Mouse (Mus musculus) stomach, postnatal 0 days (tissue): ENCODE measurements around the gene Gpc3. TPM values are rescaled to one million over a fixed set of nuclear protein-coding genes. Genes with fewer than 3 reads are reported as not detected.

Source experiments
- ATAC-seq: fragments of 200-750 bp; cut with Nextera tagmentation; 2 replicates; pipeline ENCODE4 v1.8.0; 2017; ENCODE audit not compliant: low FRiP score, low TSS enrichment
- DNase-seq: peaks from one replicate; pipeline ENCODE4 v3.0.0-alpha.2; 2016; ENCODE audit warnings: low spot score
- H3K27ac ChIP-seq: fragments of 300-500 bp; sonication (generic); replicated peaks from 2 replicates; pipeline ENCODE4 v1.5.1; 2014; ENCODE audit warnings: mild to moderate bottlenecking, control low read depth
- H3K27me3 ChIP-seq: fragments of 300-500 bp; sonication (generic); 2 replicates; pipeline ENCODE4 v1.6.1; 2014; ENCODE audit warnings: low read length; ENCODE audit not compliant: control insufficient read depth, insufficient read depth
- H3K36me3 ChIP-seq: fragments of 300-500 bp; sonication (generic); 2 replicates; pipeline ENCODE4 v1.6.1; 2014; ENCODE audit warnings: low read length, mixed read lengths; ENCODE audit not compliant: control insufficient read depth, insufficient read depth
- H3K4me1 ChIP-seq: fragments of 300-500 bp; sonication (generic); replicated peaks from 2 replicates; pipeline ENCODE4 v1.6.1; 2014; ENCODE audit warnings: antibody characterized with exemption; ENCODE audit not compliant: control insufficient read depth, insufficient read depth
- H3K4me2 ChIP-seq: fragments of 300-500 bp; sonication (generic); replicated peaks from 2 replicates; pipeline ENCODE4 v1.6.1; 2014; ENCODE audit warnings: low read depth, mild to moderate bottlenecking, control low read depth, moderate library complexity
- H3K4me3 ChIP-seq: fragments of 300-500 bp; sonication (generic); 2 replicates; pipeline ENCODE4 v1.5.1; 2014; ENCODE audit warnings: low read depth, low read length, control low read depth
- H3K9ac ChIP-seq: fragments of 300-500 bp; sonication (generic); 2 replicates; pipeline ENCODE4 v1.6.1; 2014; ENCODE audit warnings: mild to moderate bottlenecking, low read length, control low read depth, mixed read lengths
- H3K9me3 ChIP-seq: fragments of 300-500 bp; sonication (generic); 2 replicates; pipeline ENCODE4 v1.6.1; 2016; ENCODE audit warnings: low read length; ENCODE audit not compliant: control insufficient read depth
- CTCF ChIP-seq: IDR thresholded peaks from 2 replicates; pipeline ENCODE4 v1.5.1; 2016; ENCODE audit warnings: antibody characterized with exemption, low read depth, mild to moderate bottlenecking, moderate library complexity
- EP300 ChIP-seq: optimal IDR thresholded peaks from 2 replicates; pipeline ENCODE3; 2016; ENCODE audit warnings: antibody characterized with exemption
- WGBS: fragments of 180-500 bp; shearing (Covaris S2); extraction: QIAGEN DNeasy Blood & Tissue Kit; methylation state at CpG from one replicate; pipeline ENCODE4 v1.1.7; 2014; 5-methylcytosine and 5-hydroxymethylcytosine counted together
- polyA plus RNA-seq: library from polyadenylated mRNA; unstranded; fragments of >200 nt; fragmentation: Nextera tagmentation; extraction: Ambion mirVana; gene quantifications from 2 replicates; pipeline ENCODE4 v1.2.1, GENCODE M21; 2015

The Gpc3 gene
- 238 and 253 TPM in 2 replicates for polyA plus RNA-seq

DNA sequence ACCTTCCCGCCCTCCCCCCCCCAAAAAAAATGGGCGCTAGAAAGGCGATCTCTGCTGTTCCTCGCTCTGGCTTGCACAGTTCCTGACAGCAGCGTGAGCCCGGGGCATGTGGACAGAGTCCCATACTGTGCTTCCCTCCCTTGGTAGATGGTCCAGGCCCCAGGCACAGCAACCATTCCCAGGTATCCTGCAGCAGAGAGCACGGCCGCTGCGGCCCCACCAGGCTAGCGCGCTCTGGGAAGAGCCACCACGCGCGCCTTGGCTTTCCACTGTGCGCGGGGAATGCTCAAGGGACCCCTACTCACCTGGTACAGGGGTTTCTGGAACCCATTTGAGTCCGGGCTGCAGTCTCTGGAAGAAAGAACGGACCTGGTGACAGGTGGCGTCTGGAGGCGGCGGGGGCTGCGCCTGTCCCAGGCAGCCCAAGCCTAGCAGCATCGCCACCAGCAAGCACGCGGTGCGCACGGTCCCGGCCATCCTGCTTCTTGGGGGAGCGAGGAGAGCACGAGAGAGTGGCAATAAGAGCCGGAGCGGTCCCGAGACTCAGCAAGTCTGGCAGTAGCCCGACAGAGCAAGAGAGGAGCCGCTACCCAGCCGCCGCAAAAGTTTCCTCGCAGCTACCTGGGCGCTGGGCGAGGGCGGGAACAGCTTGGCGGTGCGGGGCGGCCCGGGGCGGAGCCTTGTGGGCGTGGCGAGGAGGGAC, at the start of gene Gpc3:
Gene Gpc3 (minus strand): TSS at position 623 of the 703 bp plus-strand sequence.
- ATAC-seq = peak; percentile 91
- Histone ChIP-seq H3K27me3 (no peaks in the 10 kb centered on the region), H3K9ac (peak within 1 kb of the TSS; percentile 51), H3K36me3 (no peaks in the 10 kb centered on the region), H3K4me3 (peak within 1 kb of the TSS; percentile 44), H3K4me2 (peak within 1 kb of the TSS; percentile 71), H3K4me1 (no peaks in the 10 kb centered on the region), H3K9me3 (no peaks in the 10 kb centered on the region), H3K27ac (peak within 1 kb of the TSS; percentile 61)
- DNase-seq = peak; percentile 80
- TF ChIP-seq CTCF = no peak
- 12% methylated on average over 41 of the region's 48 CpGs for WGBS

DNA sequence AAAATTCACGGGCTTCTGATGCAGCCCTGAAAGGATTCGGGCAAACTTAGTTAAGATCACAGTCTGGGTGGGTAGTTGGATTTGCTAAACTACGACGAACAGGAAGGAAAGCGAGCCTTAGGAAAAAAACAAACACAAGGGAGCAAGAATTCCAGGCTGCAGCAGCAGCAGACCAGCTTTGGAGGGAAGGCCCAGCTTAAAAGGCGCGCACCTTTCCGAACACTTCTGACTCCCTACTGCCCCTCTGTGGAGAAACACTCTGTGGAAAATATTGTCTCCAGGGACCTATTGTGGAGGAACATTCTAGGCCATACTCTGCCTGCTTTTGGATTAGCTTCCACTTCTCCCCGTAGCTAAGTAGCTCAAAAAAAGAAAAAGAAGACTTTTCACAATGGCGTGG, 38.2 kb upstream of the Gpc3 start:
- H3K27ac ChIP-seq = 0 out of 2 replicates have a peak overlapping the region, but pooled peaks have one; percentile 13
- TF ChIP-seq EP300 = no peak
- TF ChIP-seq CTCF = peak; percentile 76
- WGBS = 21% methylated on average over 10 of the region's 10 CpGs
- H3K27me3 ChIP-seq = no peaks in the 10 kb centered on the region
- no peaks in the 10 kb centered on the region for H3K9me3 ChIP-seq
- no peak overlapping the region for H3K4me3 ChIP-seq
- no peaks in the 10 kb centered on the region for H3K4me1 ChIP-seq
- no peaks in the 10 kb centered on the region for H3K36me3 ChIP-seq
- DNase-seq = peak; percentile 29
- H3K4me2 ChIP-seq = 0 out of 2 replicates have a peak overlapping the region, but pooled peaks have one; percentile 17
- no peak; the same call in 1 of the 2 replicates for ATAC-seq
- no peak overlapping the region for H3K9ac ChIP-seq

GRCm38 (mm10) chrX:52651472-52651948, 37.8 kb upstream of the Gpc3 start:
- Histone ChIP-seq H3K4me2 (0 out of 2 replicates have a peak overlapping the region, but pooled peaks have one; percentile 17), H3K27me3 (no peaks in the 10 kb centered on the region), H3K9ac (no peak overlapping the region), H3K4me1 (no peaks in the 10 kb centered on the region), H3K4me3 (no peak overlapping the region), H3K36me3 (no peaks in the 10 kb centered on the region), H3K27ac (0 out of 2 replicates have a peak overlapping the region, but pooled peaks have one; percentile 13), H3K9me3 (no peaks in the 10 kb centered on the region)
- DNase-seq (no peak), ATAC-seq (no peak)
- WGBS = 20% methylated on average over 9 of the region's 9 CpGs
- no peak for TF ChIP-seq EP300
- TF ChIP-seq CTCF = peak; percentile 44

GRCm38 (mm10) chrX:52648910-52649785, 35.4 kb upstream of the Gpc3 start:
- Histone ChIP-seq H3K27ac (no peak overlapping the region), H3K27me3 (no peaks in the 10 kb centered on the region), H3K4me2 (peak overlapping the region; percentile 20), H3K36me3 (no peaks in the 10 kb centered on the region), H3K9me3 (no peaks in the 10 kb centered on the region), H3K4me3 (no peak overlapping the region), H3K4me1 (no peaks in the 10 kb centered on the region), H3K9ac (no peak overlapping the region)
- ATAC-seq (no peak), DNase-seq (no peak)
- WGBS = 34% methylated on average over 19 of the region's 19 CpGs
- TF ChIP-seq CTCF (no peak), EP300 (no peak)

DNA sequence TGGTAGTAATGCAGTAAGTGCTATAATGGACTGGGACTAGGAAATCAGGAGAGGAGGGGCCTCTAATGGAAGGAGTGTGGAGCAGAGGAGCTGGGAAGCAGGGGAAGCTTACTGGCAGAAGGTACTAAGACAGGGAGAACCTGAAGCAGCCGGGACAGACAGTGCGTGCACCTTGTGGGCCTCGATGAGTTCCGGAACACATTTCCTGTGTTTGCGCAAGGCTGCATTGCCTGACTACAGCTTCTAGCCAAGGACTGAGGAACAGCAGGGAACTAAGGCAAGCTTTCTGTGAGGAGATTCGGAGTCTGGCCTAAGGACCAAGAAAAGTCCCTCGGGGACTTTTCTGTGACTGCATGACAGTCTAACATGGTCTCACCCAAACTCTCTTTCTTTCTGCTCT, 30.6 kb upstream of the Gpc3 start:
- Histone ChIP-seq H3K4me1 (no peaks in the 10 kb centered on the region), H3K4me2 (no peak overlapping the region), H3K4me3 (no peak overlapping the region), H3K9ac (no peak overlapping the region), H3K9me3 (no peaks in the 10 kb centered on the region), H3K27ac (no peak overlapping the region), H3K27me3 (no peaks in the 10 kb centered on the region), H3K36me3 (no peaks in the 10 kb centered on the region)
- TF ChIP-seq EP300 = no peak
- TF ChIP-seq CTCF = no peak
- 58% methylated on average over 7 of the region's 7 CpGs for WGBS
- ATAC-seq = no peak
- no peak for DNase-seq
